In the genomic region with DNA sequence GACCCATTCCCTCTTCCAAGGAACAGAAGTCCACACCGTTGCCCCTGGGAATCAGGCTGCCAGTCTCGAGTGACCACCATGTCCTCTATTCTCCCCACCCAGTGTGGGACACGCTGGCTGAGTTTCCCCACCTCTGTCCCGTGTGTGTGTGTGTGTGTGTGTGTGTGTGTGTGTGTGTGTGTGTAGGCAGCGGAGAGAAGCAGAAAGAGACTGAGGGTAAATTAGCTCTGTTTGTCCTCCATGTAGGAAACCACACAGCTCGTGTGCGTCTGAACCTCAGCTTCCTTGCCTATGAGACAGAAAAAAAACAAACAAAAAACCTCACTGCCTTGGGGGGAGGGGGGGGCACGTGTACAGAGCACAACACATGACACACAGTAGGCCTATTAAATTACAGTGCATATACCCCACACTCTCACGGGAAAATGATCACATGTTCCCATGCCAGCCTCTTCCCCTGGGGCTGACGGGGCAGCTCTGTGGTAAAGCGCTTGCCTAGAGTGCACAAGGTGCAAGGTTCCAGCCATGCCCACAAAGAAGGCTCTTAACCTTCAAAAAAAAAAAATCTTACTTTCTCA, we compare ENCODE assay signal across 18 mouse cellular contexts. TPM values are rescaled to one million over a fixed set of nuclear protein-coding genes. Genes with fewer than 3 reads are reported as not detected.
DNase-seq lines count a peak whose midpoint lies in the region; ATAC-seq and TF ChIP-seq lines count a peak whose summit lies in the region.
"Had no signal": no experiment of that assay in that cellular context is flagged by ENCODE, and none has a peak within 500 bp of the region (broad histone marks: within the 10 kb centered on the region; RNA-seq: fewer than 3 reads in every experiment).

No protein-coding gene starts in this region.

- no peak for TF ChIP-seq POLR2A in spleen, adult 2 months (IDR thresholded peaks at IDR 0.05; ENCODE audit: low read depth, low read length)

- H3K4me3 ChIP-seq in spleen, adult 2 months (ENCODE audit: extremely low read depth, insufficient read depth, insufficient read length) = no peak overlapping the region
- H3K4me3 ChIP-seq: gastrocnemius, adult 2 months; heart, adult 2 months; limb, embryonic 10.5 days; liver, embryonic 12.5 days; neural tube, embryonic 15.5 days had no signal

- 26% methylated on average over 11 of the region's 11 CpGs for WGBS in spleen, adult 2 months

- peaks cover 29% of the 10 kb centered on the region for H3K4me1 ChIP-seq in spleen, adult 2 months (ENCODE audit: control insufficient read depth, insufficient read depth, insufficient read length)

- H3K27me3 ChIP-seq in spleen, adult 2 months (ENCODE audit: control insufficient read depth, insufficient read depth, low read length) = no peaks in the 10 kb centered on the region
- H3K27me3 ChIP-seq: liver, embryonic 12.5 days; neural tube, embryonic 15.5 days had no signal

- H3K36me3 ChIP-seq in spleen, adult 2 months (ENCODE audit: control insufficient read depth, insufficient read depth, low read length) = no peaks in the 10 kb centered on the region
- H3K36me3 ChIP-seq: G1E; liver, embryonic 12.5 days; neural tube, embryonic 15.5 days had no signal

- TF ChIP-seq CTCF in spleen, adult 2 months (IDR thresholded peaks at IDR 0.05; ENCODE audit: extremely low read depth, insufficient read depth, insufficient read length, insufficient replicate concordance) = no peak

- DNase-seq in 416B (ENCODE audit: low read depth) = peak; percentile 10
- DNase-seq in CD4-positive helper T cell, adult 2 months (ENCODE audit: low read depth, low spot score) = peak; percentile 92
- peak; percentile 60 to 87 for DNase-seq in spleen, adult 2 months (ENCODE audit: low read depth in 1 of 2, low spot score in 2 of 2)
- DNase-seq in right cerebral cortex, postnatal 4 days = no peak
- no peak for DNase-seq in layer of hippocampus, adult 9-10 months (ENCODE audit: low spot score)
- no peak for DNase-seq in layer of hippocampus, adult 8-10 months (ENCODE audit: low spot score in 2 of 2)
- DNase-seq: cerebellum, adult 9-11 months; gastrocnemius, adult 2 months; heart, adult 2 months; kidney, adult 11 months; kidney, postnatal 25 days had no signal

- ATAC-seq in hematopoietic stem cell, adult 5-6 weeks (replicated peaks in 1 of 2; ENCODE audit: insufficient read depth in 1 of 2, low FRiP score in 2 of 2, low TSS enrichment in 1 of 2, low read depth in 1 of 2, poor library complexity in 2 of 2, severe bottlenecking in 2 of 2) = peak; percentile 51 to 56
- ATAC-seq: forebrain, embryonic 14.5 days; liver, embryonic 12.5 days had no signal

- peak overlapping the region; percentile 68 for H3K27ac ChIP-seq in spleen, adult 2 months (ENCODE audit: insufficient read depth, low read length)
- H3K27ac ChIP-seq: gastrocnemius, adult 2 months; heart, adult 2 months; hindbrain, embryonic 14.5 days; limb, embryonic 10.5 days; liver, embryonic 12.5 days; neural tube, embryonic 15.5 days had no signal

RNA-seq across cellular contexts. Expression of a gene that starts 48.5 kb away (rescaled TPM):
- 9.2 and 12.4 TPM in 2 replicates for total RNA-seq in hematopoietic stem cell, adult 5-6 weeks (2017)
- 14.4 and 29.0 TPM in 2 replicates for polyA plus RNA-seq in spleen, adult 2 months (2012; rRNA removed)
- total RNA-seq in layer of hippocampus, adult 8-10 months (2022) = 10 to 100 TPM; 21.6 to 25.8 (median 23.3) TPM
- polyA plus RNA-seq: G1E had no signal

Comparison
In these comparisons a context has a peak if more than half of its experiments do, and no peak if none do; other contexts are left out.
1. DNase-seq: peak in 416B (single experiment), CD4-positive helper T cell, adult 2 months (single experiment) and spleen, adult 2 months (2 of 2); none in right cerebral cortex, postnatal 4 days (single experiment), layer of hippocampus, adult 9-10 months (single experiment) and layer of hippocampus, adult 8-10 months (0 of 2).